Mouse (Mus musculus): Measurements from ENCODE around the gene Eci1. TPM values are rescaled to one million over a fixed set of nuclear protein-coding genes. Genes with fewer than 3 reads are reported as not detected.

Gene Eci1
- polyA plus RNA-seq, 1 experiment from 2014 or later: 57.6 TPM

DNA sequence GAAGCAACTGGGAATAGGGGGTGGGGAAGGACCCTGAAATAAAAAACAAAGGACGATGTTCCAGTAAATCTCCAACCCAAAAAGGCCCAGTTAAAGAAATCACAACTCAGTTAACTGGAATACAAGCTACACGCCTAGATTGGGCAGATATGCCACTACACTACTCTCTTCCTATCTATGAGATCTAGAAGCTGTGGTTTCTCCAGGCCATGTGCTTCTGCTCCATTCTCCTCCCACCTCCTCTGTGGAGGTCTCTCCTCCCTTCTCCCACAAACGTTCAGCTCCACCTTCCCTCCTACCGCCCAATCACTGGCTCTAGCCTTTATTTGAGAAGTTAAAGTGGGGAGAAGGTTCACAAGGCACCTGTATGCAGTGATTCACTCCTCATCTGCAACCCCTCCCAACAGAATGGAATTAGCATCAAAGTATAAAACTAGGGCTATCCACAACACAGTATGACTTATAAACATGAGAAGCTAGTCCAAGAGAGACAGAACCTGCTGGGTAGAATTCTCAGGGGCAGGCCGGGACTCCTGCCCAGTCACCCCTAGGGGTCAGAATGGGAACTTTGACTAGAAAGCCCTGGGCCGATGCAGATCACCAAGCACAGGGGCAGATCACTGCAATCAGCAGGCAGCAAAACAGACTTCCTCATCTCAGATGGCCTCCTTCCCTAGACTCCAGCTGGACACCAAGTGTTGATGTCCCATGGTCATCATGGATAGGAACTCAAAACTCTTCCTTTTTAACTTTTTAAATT lies 37.1 kb downstream of the Eci1 start:
- Histone ChIP-seq H3K4me3 (no peak overlapping the region), H3K4me1 (replicated peaks) (no peaks in the 10 kb centered on the region), H3K9ac (no peak overlapping the region), H3K9me3 (no peaks in the 10 kb centered on the region), H3K27me3 (no peaks in the 10 kb centered on the region), H3K36me3 (no peaks in the 10 kb centered on the region), H3K27ac (replicated peaks) (no peak overlapping the region), H3K4me2 (no peak overlapping the region)
- 56% methylated on average over 6 of the region's 6 CpGs for WGBS
- ATAC-seq (ENCODE audit: low read depth): no peak

DNA sequence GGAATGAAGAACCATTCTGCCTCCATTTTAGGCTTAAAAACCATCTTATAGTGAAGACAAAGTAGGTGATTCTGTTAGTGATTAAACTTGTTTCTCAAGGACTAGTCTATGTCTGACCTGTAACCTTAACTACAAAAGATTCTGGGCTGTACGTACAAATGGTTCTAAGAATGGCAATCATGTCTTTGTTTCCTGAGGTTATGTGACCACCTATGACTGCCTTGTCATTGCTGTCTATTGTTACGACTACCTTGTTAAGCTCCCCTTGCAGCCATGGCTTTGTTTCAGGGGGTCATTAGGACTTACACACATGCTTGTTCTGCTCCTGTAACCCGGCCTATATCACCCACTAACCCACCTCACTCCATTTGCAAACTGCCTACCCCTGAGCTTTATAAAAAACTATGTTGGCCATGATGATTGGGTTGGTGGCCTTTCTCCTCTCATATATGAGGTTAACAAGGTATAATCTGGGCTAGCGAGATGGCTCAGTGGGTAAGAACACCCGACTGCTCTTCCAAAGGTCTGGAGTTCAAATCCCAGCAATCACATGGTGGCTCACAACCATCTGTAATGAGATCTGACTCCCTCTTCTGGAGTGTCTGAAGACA lies 42.3 kb downstream of the Eci1 start:
- Histone ChIP-seq H3K4me1 (replicated peaks) (peaks cover 35% of the 10 kb centered on the region), H3K4me2 (no peak overlapping the region), H3K9ac (no peak overlapping the region), H3K36me3 (peaks cover 9% of the 10 kb centered on the region), H3K27ac (replicated peaks) (no peak overlapping the region), H3K27me3 (no peaks in the 10 kb centered on the region), H3K4me3 (no peak overlapping the region), H3K9me3 (no peaks in the 10 kb centered on the region)
- ATAC-seq (ENCODE audit: low read depth): no peak
- 85% methylated on average over 5 of the region's 5 CpGs for WGBS

DNA sequence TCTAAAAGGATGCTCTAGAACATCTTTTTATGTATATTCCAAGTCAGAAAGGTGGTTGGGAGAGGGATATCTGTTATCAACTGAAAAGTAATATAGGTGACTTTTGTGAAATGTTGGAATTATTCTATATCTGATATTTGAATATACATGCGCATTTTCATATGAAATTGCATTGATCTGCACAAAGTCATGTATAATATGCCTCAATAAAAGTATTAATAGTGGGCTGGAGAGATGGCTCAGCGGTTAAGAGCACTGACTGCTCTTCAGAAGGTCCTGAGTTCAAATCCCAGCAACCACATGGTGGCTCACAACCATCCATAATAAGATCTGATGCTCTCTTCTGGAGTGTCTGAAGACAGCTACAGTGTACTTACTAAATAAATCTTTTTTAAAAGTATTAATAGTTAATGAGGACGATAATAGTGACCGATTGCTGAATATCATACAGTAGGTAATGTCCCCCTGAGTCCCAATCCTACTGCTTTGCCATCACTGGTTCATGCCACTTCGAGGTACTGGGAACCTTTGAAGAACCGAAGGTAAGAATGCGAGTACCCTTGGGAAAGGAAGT lies 43.0 kb downstream of the Eci1 start:
- no peaks in the 10 kb centered on the region for H3K9me3 ChIP-seq
- peak overlapping the region; percentile 91 for H3K4me3 ChIP-seq
- no peak for ATAC-seq (ENCODE audit: low read depth)
- peaks cover 16% of the 10 kb centered on the region for H3K36me3 ChIP-seq
- WGBS: 18% methylated on average over 7 of the region's 7 CpGs
- peak overlapping the region; percentile 73 for H3K9ac ChIP-seq
- H3K27ac ChIP-seq (replicated peaks): peak overlapping the region; percentile 91
- H3K27me3 ChIP-seq: no peaks in the 10 kb centered on the region
- H3K4me1 ChIP-seq (replicated peaks): peaks cover 42% of the 10 kb centered on the region
- peak overlapping the region; percentile 100 for H3K4me2 ChIP-seq

DNA sequence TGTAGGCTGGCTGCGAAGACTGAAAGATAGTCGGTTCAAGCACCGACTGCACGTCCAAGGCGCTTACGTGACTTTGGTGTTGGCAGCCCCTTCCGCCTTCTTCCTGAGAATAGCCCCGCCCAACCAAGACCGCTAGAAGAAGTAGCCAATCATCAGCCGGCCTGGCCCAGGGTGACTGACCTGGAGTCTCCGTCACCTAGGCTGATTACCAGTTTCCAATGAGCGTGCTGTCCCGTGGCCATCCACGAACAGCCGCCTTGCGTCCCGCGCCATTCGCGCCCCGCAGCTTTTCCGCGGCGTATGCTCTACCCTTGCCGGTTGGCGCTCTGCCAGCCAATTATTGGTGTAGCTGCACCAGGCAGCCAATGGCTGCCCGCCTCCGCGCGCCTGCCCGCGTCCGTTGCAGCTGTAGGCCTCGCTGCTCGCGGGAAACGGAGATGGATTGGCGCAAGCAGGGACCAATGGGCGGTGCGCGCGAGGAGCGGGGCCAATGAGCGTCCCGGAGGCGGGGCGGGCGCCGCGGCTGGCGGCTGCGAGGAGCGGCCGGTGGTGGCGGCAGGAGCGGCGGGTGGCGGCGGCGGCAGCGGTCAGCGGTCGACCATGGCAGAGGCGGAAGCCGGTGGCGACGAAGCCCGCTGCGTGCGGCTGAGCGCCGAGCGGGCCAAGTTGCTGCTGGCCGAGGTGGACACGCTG lies 43.6 kb downstream of the Eci1 start, which contains the start of the genes E4f1 and Pgp:
TSS of gene E4f1 (minus strand) at position 404 of the 693 bp plus-strand sequence.
TSS of gene Pgp (plus strand) at position 483 of the 693 bp plus-strand sequence.
- peak; percentile 98 for ATAC-seq (ENCODE audit: low read depth)
- peak within 1 kb of the TSS; percentile 90 for H3K9ac ChIP-seq
- peak within 1 kb of the TSS; percentile 91 for H3K27ac ChIP-seq (replicated peaks)
- peaks cover 23% of the 10 kb centered on the region for H3K36me3 ChIP-seq
- no peaks in the 10 kb centered on the region for H3K9me3 ChIP-seq
- peak within 1 kb of the TSS; percentile 91 for H3K4me3 ChIP-seq
- peak within 1 kb of the TSS; percentile 100 for H3K4me2 ChIP-seq
- WGBS: under 1% methylated on average over 75 of the region's 75 CpGs
- H3K4me1 ChIP-seq (replicated peaks): peaks cover 48% of the 10 kb centered on the region
- no peaks in the 10 kb centered on the region for H3K27me3 ChIP-seq

DNA sequence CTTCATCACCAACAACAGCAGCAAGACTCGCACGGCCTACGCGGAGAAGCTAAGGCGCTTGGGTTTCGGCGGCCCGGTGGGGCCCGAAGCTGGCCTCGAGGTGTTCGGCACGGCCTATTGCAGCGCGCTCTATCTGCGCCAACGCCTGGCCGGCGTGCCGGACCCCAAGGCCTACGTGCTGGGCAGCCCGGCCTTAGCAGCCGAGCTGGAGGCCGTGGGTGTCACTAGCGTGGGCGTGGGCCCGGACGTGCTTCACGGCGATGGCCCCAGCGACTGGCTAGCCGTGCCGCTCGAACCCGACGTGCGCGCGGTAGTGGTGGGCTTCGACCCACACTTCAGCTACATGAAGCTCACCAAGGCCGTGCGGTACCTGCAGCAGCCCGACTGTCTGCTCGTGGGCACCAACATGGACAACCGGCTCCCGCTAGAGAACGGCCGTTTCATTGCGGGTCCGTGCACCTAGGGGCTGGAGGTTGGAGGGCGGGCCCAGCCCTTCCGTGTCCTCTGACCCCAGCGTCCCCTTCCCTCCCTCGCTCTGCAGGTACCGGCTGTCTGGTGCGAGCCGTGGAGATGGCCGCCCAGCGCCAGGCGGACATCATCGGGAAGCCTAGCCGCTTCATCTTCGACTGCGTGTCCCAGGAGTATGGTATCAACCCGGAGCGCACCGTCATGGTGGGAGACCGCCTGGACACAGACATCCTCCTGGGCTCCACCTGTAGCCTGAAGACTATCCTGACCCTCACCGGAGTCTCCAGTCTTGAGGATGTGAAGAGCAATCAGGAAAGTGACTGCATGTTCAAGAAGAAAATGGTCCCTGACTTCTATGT lies 44.5 kb downstream of the Eci1 start:
- peak overlapping the region; percentile 91 for H3K4me3 ChIP-seq
- peak overlapping the region; percentile 90 for H3K9ac ChIP-seq
- peak overlapping the region; percentile 100 for H3K4me2 ChIP-seq
- peaks cover 31% of the 10 kb centered on the region for H3K36me3 ChIP-seq
- 1% methylated on average over 66 of the region's 68 CpGs for WGBS
- peaks cover 49% of the 10 kb centered on the region for H3K4me1 ChIP-seq (replicated peaks)
- peak overlapping the region; percentile 91 for H3K27ac ChIP-seq (replicated peaks)
- no peaks in the 10 kb centered on the region for H3K27me3 ChIP-seq
- ATAC-seq (ENCODE audit: low read depth): peak; percentile 44
- no peaks in the 10 kb centered on the region for H3K9me3 ChIP-seq

DNA sequence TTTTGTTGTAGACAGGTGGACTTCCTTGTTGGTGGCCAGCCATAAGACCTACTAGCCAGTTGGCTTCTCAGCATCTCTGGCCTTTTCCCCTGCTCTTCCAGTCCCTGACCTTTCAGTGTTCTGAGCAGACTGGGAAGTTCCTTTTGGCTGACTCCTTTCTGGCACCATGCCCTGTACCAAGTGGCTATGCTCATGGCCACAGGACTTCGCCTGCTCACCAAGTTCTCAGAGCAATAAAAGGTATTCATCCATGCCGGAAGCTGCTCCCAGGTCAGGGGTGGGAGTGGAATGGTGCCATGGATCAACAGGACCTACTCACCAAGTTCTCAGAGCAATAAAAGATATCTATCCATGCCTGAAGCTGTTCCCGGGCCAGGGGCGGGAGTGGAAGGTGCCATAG lies 46.1 kb downstream of the Eci1 start:
- H3K27ac ChIP-seq (replicated peaks): no peak overlapping the region
- 73% methylated on average over 4 of the region's 4 CpGs for whole genome bisulfite sequencing
- H3K9me3 ChIP-seq: no peaks in the 10 kb centered on the region
- no peak for ATAC-seq (ENCODE audit: low read depth)
- H3K36me3 ChIP-seq: peaks cover 47% of the 10 kb centered on the region
- peak overlapping the region; percentile 91 for H3K4me3 ChIP-seq
- H3K27me3 ChIP-seq: no peaks in the 10 kb centered on the region
- peaks cover 53% of the 10 kb centered on the region for H3K4me1 ChIP-seq (replicated peaks)
- H3K4me2 ChIP-seq: peak overlapping the region; percentile 100
- H3K9ac ChIP-seq: peak overlapping the region; percentile 90

DNA sequence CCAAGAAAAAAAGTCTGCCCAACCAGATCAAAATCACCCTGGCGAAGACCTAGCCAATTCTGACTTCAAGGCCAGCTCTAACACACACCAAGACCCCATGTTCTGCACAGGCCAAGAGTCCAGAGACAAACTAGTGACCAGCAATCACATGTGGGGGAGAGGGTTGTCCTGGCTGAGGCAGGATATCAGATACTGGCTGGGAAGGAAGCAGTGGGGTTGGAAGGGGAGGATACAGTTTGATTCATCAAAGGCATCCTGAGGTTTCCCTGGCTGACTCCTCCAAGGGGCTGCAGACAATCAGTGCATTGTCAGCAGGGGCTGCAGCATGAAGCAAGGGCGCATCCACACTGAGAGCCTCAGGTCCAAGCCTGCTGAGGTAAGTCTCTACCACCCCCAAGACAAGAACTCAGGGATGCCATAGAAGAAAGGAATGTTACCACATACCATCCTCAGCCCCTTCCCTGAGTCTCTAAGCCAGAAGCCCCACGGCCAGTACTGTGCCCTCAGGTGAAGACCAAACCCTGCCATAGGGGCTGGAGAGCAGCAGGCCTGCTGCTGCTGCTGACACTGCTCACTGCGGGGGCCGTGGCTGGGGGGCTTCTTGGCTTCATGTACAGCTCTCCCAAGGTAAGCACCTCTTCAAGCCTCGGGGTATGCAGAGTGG lies 47.3 kb downstream of the Eci1 start, which contains the start of gene Bricd5:
TSS of gene Bricd5 (plus strand) at position 273 of the 664 bp plus-strand sequence.
- no peak within 1 kb of the TSS for H3K4me3 ChIP-seq
- ATAC-seq (ENCODE audit: low read depth): no peak
- peaks cover 62% of the 10 kb centered on the region for H3K4me1 ChIP-seq (replicated peaks)
- no peaks in the 10 kb centered on the region for H3K9me3 ChIP-seq
- H3K4me2 ChIP-seq: peak within 1 kb of the TSS; percentile 100
- 0 out of 2 replicates have a peak within 1 kb of the TSS, but pooled peaks have one; percentile 28 for H3K27ac ChIP-seq (replicated peaks)
- H3K27me3 ChIP-seq: no peaks in the 10 kb centered on the region
- 80% methylated on average over 6 of the region's 6 CpGs for WGBS
- peak within 1 kb of the TSS; percentile 90 for H3K9ac ChIP-seq
- H3K36me3 ChIP-seq: peaks cover 47% of the 10 kb centered on the region

DNA sequence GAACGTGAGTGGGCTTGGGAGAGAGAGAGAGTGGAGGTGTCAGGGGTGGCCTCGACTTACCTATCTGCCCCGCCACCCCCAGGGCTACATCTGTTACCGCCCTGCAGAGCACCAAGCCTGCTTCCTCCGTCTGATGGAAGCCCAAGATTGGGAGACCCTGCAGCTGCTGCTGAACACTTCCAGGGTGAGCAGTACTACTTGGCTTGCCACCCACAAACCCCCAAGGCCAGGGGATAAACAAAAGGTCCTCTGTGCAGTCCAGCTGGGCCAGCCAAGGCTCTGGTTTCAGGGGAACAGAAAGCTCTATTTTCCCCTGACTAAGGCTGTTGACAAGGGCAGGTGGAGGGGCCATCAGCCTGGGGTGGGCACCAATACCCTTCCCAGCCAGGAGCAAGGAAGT lies 48.1 kb downstream of the Eci1 start:
- H3K4me3 ChIP-seq: no peak overlapping the region
- H3K27ac ChIP-seq (replicated peaks): 0 out of 2 replicates have a peak overlapping the region, but pooled peaks have one; percentile 28
- H3K9ac ChIP-seq: no peak overlapping the region
- H3K4me1 ChIP-seq (replicated peaks): peaks cover 60% of the 10 kb centered on the region
- peaks cover 47% of the 10 kb centered on the region for H3K36me3 ChIP-seq
- no peak for ATAC-seq (ENCODE audit: low read depth)
- WGBS: 76% methylated on average over 5 of the region's 5 CpGs
- no peaks in the 10 kb centered on the region for H3K27me3 ChIP-seq
- H3K4me2 ChIP-seq: no peak overlapping the region
- H3K9me3 ChIP-seq: no peaks in the 10 kb centered on the region

DNA sequence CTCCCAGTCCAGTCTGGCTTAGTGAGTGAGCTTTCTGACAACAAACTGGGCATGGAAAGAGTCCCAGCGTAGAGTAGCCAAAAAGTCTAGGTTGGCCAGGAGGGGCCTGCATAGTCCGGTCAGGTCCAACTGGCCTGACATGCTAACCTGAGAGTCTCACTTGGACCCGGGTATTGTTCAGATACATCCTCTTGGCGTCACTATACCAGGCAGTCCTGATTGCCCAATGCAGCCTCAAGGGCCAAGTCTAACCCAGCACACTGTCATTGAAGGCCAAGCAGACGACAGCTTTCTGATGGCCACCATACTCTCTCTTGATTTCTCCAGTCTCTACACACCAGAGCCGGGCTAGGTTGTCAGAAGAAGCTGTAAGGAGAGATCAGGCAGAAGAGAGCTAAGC lies 49.1 kb downstream of the Eci1 start:
- no peak overlapping the region for H3K9ac ChIP-seq
- ATAC-seq (ENCODE audit: low read depth): no peak
- H3K9me3 ChIP-seq: no peaks in the 10 kb centered on the region
- H3K4me1 ChIP-seq (replicated peaks): peaks cover 67% of the 10 kb centered on the region
- no peak overlapping the region for H3K4me2 ChIP-seq
- H3K27ac ChIP-seq (replicated peaks): no peak overlapping the region
- H3K36me3 ChIP-seq: peaks cover 47% of the 10 kb centered on the region
- H3K27me3 ChIP-seq: no peaks in the 10 kb centered on the region
- H3K4me3 ChIP-seq: no peak overlapping the region
- WGBS: 96% methylated on average over 6 of the region's 6 CpGs

DNA sequence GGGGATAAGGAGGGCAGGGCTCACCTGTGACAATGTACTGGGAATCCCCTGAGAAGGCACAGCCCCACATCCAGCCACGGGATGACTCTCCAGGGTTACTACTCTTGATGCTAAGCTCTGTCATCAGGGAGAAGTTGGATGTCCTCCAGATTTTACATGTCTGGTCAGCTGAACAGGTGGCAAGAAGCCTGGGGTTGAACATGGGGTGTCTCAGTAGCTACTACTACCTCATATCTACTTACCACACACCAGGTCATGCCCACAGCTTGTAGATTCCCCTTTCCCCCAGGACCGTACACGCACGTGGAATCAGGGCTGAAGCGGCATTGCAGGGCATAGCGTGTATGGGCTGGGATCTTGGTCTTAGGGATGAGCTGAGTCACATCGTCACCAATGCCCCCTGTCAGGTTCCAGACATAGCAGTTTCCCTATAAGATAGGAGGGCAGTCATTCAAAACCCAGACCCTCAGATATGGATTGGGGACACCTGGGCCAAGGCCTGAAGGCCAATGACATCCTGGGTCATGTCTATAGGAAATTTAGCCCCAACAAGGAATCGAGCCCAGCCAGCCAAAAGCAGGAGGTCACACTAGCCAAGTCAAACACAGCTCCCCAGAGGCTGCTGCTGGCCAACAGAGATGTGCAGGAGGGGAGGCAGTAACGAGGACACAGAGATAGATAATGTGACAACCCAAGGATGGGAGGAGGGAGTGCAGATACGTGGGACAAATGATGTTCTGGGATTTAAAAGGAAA lies 49.8 kb downstream of the Eci1 start:
- Histone ChIP-seq H3K4me1 (replicated peaks) (peaks cover 61% of the 10 kb centered on the region), H3K4me2 (no peak overlapping the region), H3K27ac (replicated peaks) (no peak overlapping the region), H3K4me3 (no peak overlapping the region), H3K9ac (no peak overlapping the region), H3K27me3 (no peaks in the 10 kb centered on the region), H3K9me3 (no peaks in the 10 kb centered on the region), H3K36me3 (peaks cover 47% of the 10 kb centered on the region)
- ATAC-seq (ENCODE audit: low read depth): no peak
- WGBS: 94% methylated on average over 10 of the region's 10 CpGs

Data from neural tube, embryonic 13.5 days (tissue).